Mouse (Mus musculus): ENCODE data around the gene Pald1. TPM values are rescaled to one million over a fixed set of nuclear protein-coding genes. Genes with fewer than 3 reads are reported as not detected.

Pald1 gene
- total and polyA plus RNA-seq, 3 experiments, result 2.9 to 6.4 TPM; not detected in 1

DNA sequence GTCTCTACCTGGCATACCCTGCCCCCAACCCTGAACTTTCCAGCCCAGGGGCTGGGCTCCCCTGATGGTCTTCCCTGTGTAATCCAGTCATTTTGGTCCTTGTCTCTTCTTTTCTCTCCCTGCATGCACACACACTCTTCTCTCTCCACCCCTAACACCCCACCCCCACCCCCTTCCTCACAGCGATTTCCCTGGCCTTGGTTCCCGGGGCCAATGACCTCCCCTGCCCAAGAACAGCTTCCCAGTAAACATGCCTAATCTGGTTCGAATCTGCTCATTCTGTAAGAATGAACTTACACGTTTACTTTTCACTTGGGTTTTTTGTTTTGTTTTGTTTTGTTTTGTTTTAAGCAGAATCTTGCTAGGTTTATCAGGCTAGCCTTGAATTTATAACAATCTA, 26.4 kb upstream of the Pald1 start:
- no peaks in the 10 kb centered on the region for H3K36me3 ChIP-seq (ENCODE audit: control insufficient read depth in 1 of 2, insufficient read depth in 2 of 2, low read length in 2 of 2)
- H3K79me2 ChIP-seq (ENCODE audit: control insufficient read depth, insufficient read depth, low read length, poor library complexity), result no peaks in the 10 kb centered on the region
- H3K4me1 ChIP-seq (ENCODE audit: control insufficient read depth in 1 of 2, insufficient read depth in 2 of 2, low read length in 2 of 2), result 0 out of 4 replicates have a peak, but pooled peaks cover 0 to 3% of the 10 kb centered on the region in 2 experiments
- no peak overlapping the region for H3K9ac ChIP-seq (ENCODE audit: control insufficient read depth, low read depth, low read length, poor library complexity, severe bottlenecking)
- no peak for TF ChIP-seq ZKSCAN1 (IDR thresholded peaks at IDR 0.05; ENCODE audit: low read depth, low read length)
- no peak for DNase-seq (ENCODE audit: low read depth, low spot score)
- no peak overlapping the region for H3K27ac ChIP-seq (ENCODE audit: control insufficient read depth, low read depth, low read length)
- no peaks in the 10 kb centered on the region for H3K27me3 ChIP-seq (ENCODE audit: control insufficient read depth in 1 of 2, insufficient read depth in 2 of 2, low read length in 2 of 2)
- H3K4me3 ChIP-seq (ENCODE audit: control insufficient read depth in 1 of 2, insufficient read depth in 1 of 2, low read depth in 2 of 2, low read length in 2 of 2), result no peak overlapping the region
- no peaks in the 10 kb centered on the region for H3K9me3 ChIP-seq (replicated peaks; ENCODE audit: insufficient read depth, low read length)

DNA sequence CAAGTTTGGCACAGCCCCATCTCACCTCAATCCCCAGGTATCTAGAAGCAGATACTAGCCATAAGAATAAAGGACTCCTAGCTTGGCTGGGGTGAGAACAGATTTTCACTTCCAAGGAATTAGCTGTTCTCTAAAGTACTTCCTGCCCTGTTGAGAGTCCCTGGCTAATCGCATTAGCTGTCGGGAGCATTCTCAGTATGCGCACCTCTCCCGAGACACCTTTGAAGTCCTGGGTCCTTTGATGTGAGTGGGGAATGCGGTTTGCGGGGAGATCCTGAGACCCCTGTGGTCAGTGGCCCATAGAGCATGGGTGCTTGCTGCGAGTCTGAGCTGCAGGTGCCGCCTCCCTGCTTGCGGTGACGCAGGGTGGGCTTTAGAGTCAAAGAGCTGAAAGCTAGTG, 22.6 kb upstream of the Pald1 start:
- no peaks in the 10 kb centered on the region for H3K27me3 ChIP-seq (ENCODE audit: control insufficient read depth in 1 of 2, insufficient read depth in 2 of 2, low read length in 2 of 2)
- no peak overlapping the region for H3K9ac ChIP-seq (ENCODE audit: control insufficient read depth, low read depth, low read length, poor library complexity, severe bottlenecking)
- no peaks in the 10 kb centered on the region for H3K79me2 ChIP-seq (ENCODE audit: control insufficient read depth, insufficient read depth, low read length, poor library complexity)
- no peaks in the 10 kb centered on the region for H3K4me1 ChIP-seq (ENCODE audit: control insufficient read depth in 1 of 2, insufficient read depth in 2 of 2, low read length in 2 of 2)
- TF ChIP-seq UBTF (IDR thresholded peaks at IDR 0.05; ENCODE audit: borderline replicate concordance, insufficient read depth, low read depth, low read length), result no peak
- no peak for TF ChIP-seq SIN3A (IDR thresholded peaks at IDR 0.05; ENCODE audit: low read length)
- no peak for TF ChIP-seq MYC (IDR thresholded peaks at IDR 0.05; ENCODE audit: low read depth, low read length)
- no peak for TF ChIP-seq RAD21 (IDR thresholded peaks at IDR 0.05; ENCODE audit: low read depth, low read length)
- TF ChIP-seq USF2 (IDR thresholded peaks at IDR 0.05; ENCODE audit: borderline replicate concordance in 1 of 2, insufficient read depth in 1 of 2, low read depth in 1 of 2, low read length in 2 of 2), result no peak
- no peak for TF ChIP-seq MAFK (IDR thresholded peaks at IDR 0.05; ENCODE audit: borderline replicate concordance, low read depth, low read length)
- TF ChIP-seq ELF1 (IDR thresholded peaks at IDR 0.05; ENCODE audit: low read depth, low read length), result no peak
- TF ChIP-seq KAT2A (conservative IDR thresholded peaks at IDR 0.05; ENCODE audit: low read depth, low read length), result no peak
- TF ChIP-seq POLR2AphosphoS5 (IDR thresholded peaks at IDR 0.05; ENCODE audit: borderline replicate concordance, low read depth, low read length), result no peak
- no peak for TF ChIP-seq EP300 (IDR thresholded peaks at IDR 0.05; ENCODE audit: low read depth in 1 of 2, low read length in 2 of 2)
- TF ChIP-seq TAL1 (IDR thresholded peaks at IDR 0.05; ENCODE audit: low read length), result no peak
- TF ChIP-seq NELFE (IDR thresholded peaks at IDR 0.05; ENCODE audit: low read depth, low read length), result no peak
- TF ChIP-seq CHD1 (IDR thresholded peaks at IDR 0.05; ENCODE audit: low read depth, low read length), result no peak
- TF ChIP-seq MEF2A (IDR thresholded peaks at IDR 0.05; ENCODE audit: extremely low read depth, insufficient replicate concordance, low read depth, low read length, poor library complexity, severe bottlenecking), result no peak
- no peak for TF ChIP-seq E2F4 (IDR thresholded peaks at IDR 0.05; ENCODE audit: borderline replicate concordance, low read depth, low read length)
- TF ChIP-seq ZKSCAN1 (IDR thresholded peaks at IDR 0.05; ENCODE audit: low read depth, low read length), result no peak
- TF ChIP-seq JUND (IDR thresholded peaks at IDR 0.05; ENCODE audit: low read depth, low read length), result no peak
- no peak overlapping the region for H3K4me3 ChIP-seq (ENCODE audit: control insufficient read depth in 1 of 2, insufficient read depth in 1 of 2, low read depth in 2 of 2, low read length in 2 of 2)
- DNase-seq (ENCODE audit: low read depth, low spot score), result no peak
- no peaks in the 10 kb centered on the region for H3K36me3 ChIP-seq (ENCODE audit: control insufficient read depth in 1 of 2, insufficient read depth in 2 of 2, low read length in 2 of 2)
- H3K27ac ChIP-seq (ENCODE audit: control insufficient read depth, low read depth, low read length), result no peak overlapping the region
- H3K9me3 ChIP-seq (replicated peaks; ENCODE audit: insufficient read depth, low read length), result no peaks in the 10 kb centered on the region

All from MEL (cell line).